Mouse (Mus musculus) small intestine, adult 2 months (tissue): ENCODE results near the gene Tox4. TPM values are rescaled to one million over a fixed set of nuclear protein-coding genes. Genes with fewer than 3 reads are reported as not detected.

Experiments
- H3K27ac ChIP-seq: fragments of 200-500 bp; 2 replicates; pipeline ENCODE4 v1.5.1; 2012; ENCODE audit warnings: low read depth, low read length, control low read depth, inconsistent platforms; ENCODE audit not compliant: insufficient read depth
- H3K27me3 ChIP-seq: fragments of 200-500 bp; 2 replicates; pipeline ENCODE4 v1.6.1; 2012; ENCODE audit warnings: mild to moderate bottlenecking, moderate library complexity, low read length, inconsistent platforms; ENCODE audit not compliant: control insufficient read depth, insufficient read depth
- H3K36me3 ChIP-seq: fragments of 200-500 bp; 2 replicates; pipeline ENCODE4 v1.6.1; 2012; ENCODE audit warnings: mild to moderate bottlenecking, low read length, control low read depth, inconsistent platforms; ENCODE audit not compliant: control insufficient read depth, insufficient read depth
- H3K4me1 ChIP-seq: fragments of 200-500 bp; 2 replicates; pipeline ENCODE4 v1.6.1; 2012; ENCODE audit warnings: low read length, inconsistent platforms, mixed read lengths; ENCODE audit not compliant: control insufficient read depth, insufficient read depth, insufficient read length
- H3K4me3 ChIP-seq: fragments of 200-500 bp; 2 replicates; pipeline ENCODE4 v1.5.1; 2012; ENCODE audit warnings: low read depth, mild to moderate bottlenecking, control low read depth, inconsistent platforms, low read length, moderate library complexity
- CTCF ChIP-seq: fragments of 200-500 bp; IDR thresholded peaks from 2 replicates; pipeline ENCODE4 v1.5.1; 2012; ENCODE audit warnings: low read depth, mild to moderate bottlenecking, control low read depth, inconsistent platforms, low read length, moderate library complexity, mixed read lengths; ENCODE audit not compliant: insufficient replicate concordance, insufficient read length; ENCODE audit errors: extremely low read depth
- POLR2A ChIP-seq: fragments of 200-500 bp; IDR thresholded peaks from 2 replicates; pipeline ENCODE4 v1.6.1; 2012; ENCODE audit warnings: low read depth, mild to moderate bottlenecking, control low read depth, inconsistent platforms, low read length, moderate library complexity
- WGBS: fragments of 180-500 bp; shearing (Covaris S2); methylation state at CpG from one replicate; pipeline ENCODE4 v1.1.7; 2018; 5-methylcytosine and 5-hydroxymethylcytosine counted together
- polyA plus RNA-seq: library from polyadenylated mRNA; depleted of rRNA; stranded (reverse); fragments of >200 nt; gene quantifications from 2 replicates; pipeline ENCODE4 v1.2.3, GENCODE M21; 2012

The Tox4 gene
- polyA plus RNA-seq, 1 experiment, result 26.0 TPM

DNA sequence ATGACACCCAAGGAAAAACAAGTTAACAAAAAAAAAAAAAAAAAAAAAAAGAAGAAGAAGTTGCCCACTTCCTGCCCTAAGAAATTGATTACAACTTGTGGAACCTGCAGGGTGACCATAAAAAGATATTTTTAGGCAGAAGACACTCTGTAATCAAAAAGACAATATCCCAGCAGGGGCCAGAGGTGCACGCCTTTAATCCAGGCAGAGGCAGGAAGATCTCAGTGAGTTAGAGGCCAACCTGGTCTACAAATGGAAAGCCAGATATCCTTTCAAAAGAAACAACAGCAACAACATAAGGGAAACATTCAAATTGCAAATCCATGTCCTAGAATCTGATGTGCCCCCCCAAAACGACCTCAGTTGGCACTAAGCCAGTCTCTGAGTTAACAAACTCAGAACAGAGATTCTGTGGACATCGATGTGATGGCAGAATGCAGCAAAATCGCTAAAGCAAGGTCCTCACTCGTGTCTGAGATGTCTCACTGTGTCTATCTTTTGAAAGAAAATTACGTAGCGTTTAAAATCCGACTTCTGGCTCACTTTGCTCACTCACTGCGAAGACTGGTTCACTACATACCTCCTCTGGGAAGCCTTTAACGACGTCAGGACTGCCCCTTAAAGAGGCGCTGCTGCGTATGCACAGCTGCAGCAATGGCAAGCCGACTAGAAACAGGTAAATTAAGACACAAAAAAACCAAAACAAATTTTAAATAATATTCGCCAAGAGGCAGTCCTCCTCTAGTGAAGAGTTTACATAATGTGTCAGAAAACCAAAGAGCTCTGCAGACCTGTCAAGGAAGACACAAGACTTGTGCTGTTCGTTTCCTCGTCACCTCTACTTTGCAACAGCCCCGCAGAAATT lies 22.4 kb upstream of the Tox4 start:
- Histone ChIP-seq H3K4me1 (peaks cover 6% of the 10 kb centered on the region; the same call in 1 of the 2 replicates), H3K27ac (peak overlapping the region; percentile 70), H3K27me3 (no peaks in the 10 kb centered on the region), H3K4me3 (peak overlapping the region; percentile 76), H3K36me3 (no peaks in the 10 kb centered on the region)
- WGBS, result 4% methylated on average over 18 of the region's 18 CpGs
- TF ChIP-seq POLR2A (no peak), CTCF (no peak)

DNA sequence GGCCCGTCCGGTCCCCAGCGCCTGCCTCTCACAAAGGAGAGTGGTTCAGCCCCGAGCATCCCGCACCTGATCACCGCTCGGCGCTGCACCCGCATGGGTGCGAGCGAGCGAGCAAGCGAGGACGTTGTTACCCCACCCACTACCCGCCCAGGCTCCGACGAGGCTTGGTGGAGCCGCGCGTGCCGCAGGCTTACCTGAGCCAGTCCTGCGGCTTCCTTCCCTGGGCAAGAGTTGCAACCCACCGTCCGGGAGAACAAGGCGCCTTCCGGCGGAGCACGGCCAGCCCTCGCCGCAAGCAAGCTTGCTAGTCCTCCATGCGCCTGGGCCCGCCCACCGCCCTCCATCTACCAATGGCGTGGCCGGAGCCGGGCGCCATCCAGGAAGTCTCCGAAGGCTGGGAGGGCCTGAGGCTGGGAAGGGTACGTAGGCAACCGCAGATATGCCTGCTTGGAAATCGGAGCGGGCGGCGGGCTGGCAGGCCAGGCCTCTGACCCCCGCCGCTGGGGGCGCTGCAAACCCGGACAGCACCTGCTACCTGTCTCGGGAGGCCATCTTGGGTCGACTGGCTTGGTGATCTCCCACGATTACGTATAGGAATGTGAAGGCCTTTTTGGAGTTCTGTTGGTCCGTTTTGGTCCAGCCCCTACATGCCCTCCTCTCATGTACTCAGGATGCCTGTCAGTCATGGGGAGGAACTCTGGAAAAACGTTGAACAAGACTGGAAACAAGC lies 21.3 kb upstream of the Tox4 start, which contains the start of gene Chd8:
Gene Chd8 (minus strand): TSS at position 297 of the 730 bp plus-strand sequence.
- WGBS, result under 1% methylated on average over 54 of the region's 54 CpGs
- no peaks in the 10 kb centered on the region for H3K36me3 ChIP-seq
- H3K27me3 ChIP-seq, result no peaks in the 10 kb centered on the region
- H3K4me3 ChIP-seq, result peak within 1 kb of the TSS; percentile 76
- H3K27ac ChIP-seq, result peak within 1 kb of the TSS; percentile 70
- TF ChIP-seq CTCF (peak; percentile 86), POLR2A (peak; percentile 85)
- peaks cover 6% of the 10 kb centered on the region; the same call in 1 of the 2 replicates for H3K4me1 ChIP-seq

DNA sequence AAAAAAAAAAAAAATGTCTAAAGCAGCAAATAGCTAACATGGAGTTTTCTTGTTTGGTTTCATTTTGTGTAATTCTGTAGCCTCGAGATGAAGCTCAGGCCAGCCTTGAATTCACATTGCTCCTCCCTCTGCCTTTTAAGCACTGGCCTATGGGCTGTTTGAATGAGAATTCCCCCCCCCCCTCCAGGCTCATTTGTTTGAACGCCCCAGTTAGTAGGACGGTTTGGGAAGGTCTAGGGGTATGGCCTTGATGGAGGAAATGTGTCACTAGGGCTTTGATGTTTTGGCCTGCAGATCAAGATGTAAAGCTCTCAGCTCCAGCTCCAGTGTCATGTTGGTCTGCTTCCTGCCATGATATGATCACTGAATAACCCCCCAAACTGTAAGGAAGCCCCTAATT lies 6.2 kb upstream of the Tox4 start:
- no peaks in the 10 kb centered on the region for H3K27me3 ChIP-seq
- H3K4me3 ChIP-seq, result no peak overlapping the region
- WGBS, result 64% methylated on average over 3 of the region's 3 CpGs
- peaks cover 6% of the 10 kb centered on the region for H3K36me3 ChIP-seq
- no peak overlapping the region for H3K27ac ChIP-seq
- no peak for TF ChIP-seq POLR2A
- H3K4me1 ChIP-seq, result no peaks in the 10 kb centered on the region

DNA sequence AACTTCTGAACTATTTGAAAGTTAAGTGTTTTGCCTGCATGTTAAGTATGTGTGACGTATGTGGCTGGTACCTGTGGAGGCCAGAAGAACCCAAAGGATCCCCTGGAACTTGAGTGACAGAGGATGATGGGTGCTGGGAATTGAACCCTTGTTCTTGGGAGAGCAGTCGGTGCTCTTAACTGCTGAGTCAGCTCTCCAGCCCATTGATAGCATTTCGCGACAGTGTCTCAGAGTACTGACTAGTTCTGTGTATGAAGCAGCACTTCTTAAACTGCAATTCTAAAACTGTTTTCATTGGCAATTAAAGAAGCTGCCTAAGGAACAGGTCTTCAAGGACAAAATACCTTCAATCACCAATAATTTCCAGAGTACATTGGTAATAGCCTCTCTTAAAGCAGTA lies 1.7 kb upstream of the Tox4 start:
- 92% methylated on average over 4 of the region's 4 CpGs for WGBS
- TF ChIP-seq POLR2A (no peak), CTCF (no peak)
- H3K27ac ChIP-seq, result no peak overlapping the region
- no peak overlapping the region for H3K4me3 ChIP-seq
- H3K36me3 ChIP-seq, result peaks cover 6% of the 10 kb centered on the region
- H3K4me1 ChIP-seq, result 0 out of 2 replicates have a peak, but pooled peaks cover 3% of the 10 kb centered on the region
- no peaks in the 10 kb centered on the region for H3K27me3 ChIP-seq

DNA sequence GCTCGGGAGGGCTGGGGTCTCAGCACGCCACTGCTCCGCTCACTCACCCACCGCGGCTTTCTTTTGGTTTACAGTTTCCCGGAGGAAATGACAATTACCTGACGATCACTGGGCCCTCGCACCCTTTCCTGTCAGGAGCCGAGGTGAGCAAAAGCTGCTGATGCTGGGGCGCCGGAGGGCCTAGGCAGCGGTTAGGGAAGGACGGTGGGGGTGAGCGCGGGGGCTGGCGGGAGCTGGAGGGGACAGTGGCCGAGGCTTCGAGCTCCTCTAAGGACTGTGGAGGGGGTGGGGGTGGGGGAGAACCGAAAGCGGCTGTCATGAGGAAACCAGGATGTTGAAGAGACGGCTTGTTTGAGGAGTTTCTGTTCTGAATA lies 788 bp downstream of the Tox4 start:
- Histone ChIP-seq H3K27me3 (no peaks in the 10 kb centered on the region), H3K27ac (peak overlapping the region; percentile 77), H3K4me3 (peak overlapping the region; percentile 99), H3K36me3 (no peaks in the 10 kb centered on the region), H3K4me1 (0 out of 2 replicates have a peak, but pooled peaks cover 3% of the 10 kb centered on the region)
- TF ChIP-seq CTCF (no peak), POLR2A (no peak)
- WGBS, result 1% methylated on average over 21 of the region's 21 CpGs

DNA sequence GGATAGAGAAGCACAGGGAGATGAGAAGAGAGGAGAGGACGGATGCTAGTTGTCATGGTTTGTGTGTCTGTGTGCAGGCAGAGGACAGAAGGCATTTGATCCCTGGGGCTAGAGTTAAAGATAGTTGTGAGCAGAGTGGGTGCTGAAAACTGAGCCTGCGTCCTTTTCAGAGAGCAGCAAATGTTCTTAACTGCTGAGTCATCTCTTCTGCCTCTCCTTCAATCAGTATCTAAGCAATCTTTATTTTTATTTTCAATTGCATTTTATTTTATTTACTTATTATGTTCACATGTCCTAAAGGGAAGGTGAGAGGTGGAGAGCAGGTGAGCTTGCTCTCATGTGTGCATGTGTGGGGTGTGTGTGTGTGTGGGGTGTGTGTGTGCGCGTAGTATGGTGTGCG lies 4.7 kb downstream of the Tox4 start:
- Histone ChIP-seq H3K36me3 (peaks cover 29% of the 10 kb centered on the region), H3K4me1 (0 out of 2 replicates have a peak, but pooled peaks cover 3% of the 10 kb centered on the region), H3K27me3 (no peaks in the 10 kb centered on the region), H3K4me3 (no peak overlapping the region), H3K27ac (no peak overlapping the region)
- TF ChIP-seq CTCF (no peak), POLR2A (no peak)
- WGBS, result 94% methylated on average over 5 of the region's 5 CpGs

DNA sequence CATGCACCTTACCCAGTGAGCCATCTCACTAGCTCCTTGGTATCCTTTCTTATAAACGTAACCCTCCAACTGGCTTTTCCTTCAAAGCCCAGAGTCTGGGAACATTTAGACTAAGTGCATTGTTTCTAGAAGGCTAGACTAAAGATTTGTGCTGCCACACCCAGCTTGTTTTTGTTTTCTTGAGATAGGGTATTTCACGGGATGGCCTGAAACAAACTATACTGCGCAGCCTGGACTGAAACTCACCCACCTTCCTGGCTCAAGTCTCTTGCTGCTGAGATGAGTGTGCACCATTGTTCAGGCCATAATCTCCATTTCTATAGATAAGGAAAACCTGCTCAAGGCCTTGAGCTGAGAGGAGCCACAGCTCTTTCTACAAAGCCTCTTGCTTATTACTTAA lies 5.2 kb downstream of the Tox4 start:
- 85% methylated on average over 3 of the region's 3 CpGs for WGBS
- 0 out of 2 replicates have a peak, but pooled peaks cover 3% of the 10 kb centered on the region for H3K4me1 ChIP-seq
- TF ChIP-seq CTCF (no peak), POLR2A (no peak)
- no peak overlapping the region for H3K27ac ChIP-seq
- H3K36me3 ChIP-seq, result peaks cover 31% of the 10 kb centered on the region
- no peak overlapping the region for H3K4me3 ChIP-seq
- H3K27me3 ChIP-seq, result no peaks in the 10 kb centered on the region
